Mouse (Mus musculus) myocyte (in vitro differentiated cells): ENCODE results near the gene Spata32.
"Not testable (repeated sequence)": the region's sequence is repeated elsewhere in the genome, so short reads cannot be mapped to it uniquely, and the experiment has no call there.

Source experiments
- CEBPB ChIP-seq: IDR thresholded peaks from 2 replicates; pipeline ENCODE4 v1.6.1; 2011; ENCODE audit warnings: mild to moderate bottlenecking, moderate library complexity; ENCODE audit not compliant: poor library complexity, insufficient read depth, severe bottlenecking
- E2F4 ChIP-seq: IDR thresholded peaks from one replicate; pipeline ENCODE4 v1.6.1; 2011; ENCODE audit warnings: mild to moderate bottlenecking, control low read depth, moderate library complexity; ENCODE audit not compliant: insufficient read depth
- POLR2A ChIP-seq: IDR thresholded peaks from one replicate; pipeline ENCODE4 v1.6.1; 2011; ENCODE audit warnings: low read depth, mild to moderate bottlenecking, control low read depth, moderate library complexity; ENCODE audit not compliant: insufficient read length
- POLR2AphosphoS2 ChIP-seq: IDR thresholded peaks from one replicate; pipeline ENCODE4 v1.6.1; 2011; ENCODE audit warnings: low read depth, control low read depth; ENCODE audit not compliant: insufficient read length
- REST ChIP-seq: IDR thresholded peaks from one replicate; pipeline ENCODE4 v1.6.1; 2011; ENCODE audit warnings: mild to moderate bottlenecking, control low read depth, moderate library complexity; ENCODE audit not compliant: insufficient read depth, insufficient read length
- TCF12 ChIP-seq: IDR thresholded peaks from one replicate; pipeline ENCODE4 v1.6.1; 2011; ENCODE audit warnings: mild to moderate bottlenecking, control low read depth; ENCODE audit not compliant: poor library complexity, insufficient read depth, severe bottlenecking
- USF1 ChIP-seq: IDR thresholded peaks from one replicate; pipeline ENCODE4 v1.6.1; 2011; ENCODE audit warnings: low read depth, mild to moderate bottlenecking, control low read depth, moderate library complexity

- TF ChIP-seq POLR2A, USF1, POLR2AphosphoS2, E2F4, TCF12, REST, CEBPB: not testable (repeated sequence)
Measured at GRCm38 (mm10) chr11:103222718-103223117, 4.5 kb upstream of the Spata32 start.
